Mouse (Mus musculus) spleen, embryonic (tissue): ENCODE measurements at regions not wholly inside any gene's neighbourhood (a gene's known extent, or its start where the extent isn't known, plus 50 kb on each side); places are given as distances from the start of the nearest gene placed in this dataset.

ENCODE experiments used
- CTCF ChIA-PET: fragments of 350-600 bp; sonication (Branson Sonifier 250); formaldehyde crosslinking; loops from one replicate; lab custom pipeline; 2022; lab: Charles Lee

GRCm38 (mm10) chr2:79174282-79174681, 80.9 kb upstream of the Itga4 start:
- CTCF ChIA-PET: no interaction called here

DNA sequence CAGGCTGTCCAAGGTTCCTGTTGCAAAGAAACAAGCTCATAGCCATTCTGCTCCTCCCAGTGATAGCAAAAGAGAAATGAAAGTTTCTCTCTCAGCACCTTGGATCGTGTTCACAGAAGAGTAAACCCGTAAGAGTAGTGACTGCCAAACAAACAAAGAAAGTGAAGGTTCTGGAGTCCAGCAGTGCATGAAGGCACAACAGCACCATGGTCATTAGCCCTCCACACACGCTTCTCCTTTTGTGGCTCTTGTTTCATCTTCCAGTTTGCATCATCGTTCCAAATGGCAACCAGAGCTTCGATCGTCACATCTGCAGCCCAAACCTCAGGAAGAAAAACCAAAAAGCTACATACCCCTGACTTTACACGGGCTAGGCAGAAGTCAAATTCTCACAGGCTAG, 74.4 kb upstream of the Itga4 start:
- CTCF ChIA-PET: no interaction called here

GRCm38 (mm10) chr2:79183034-79183630, 72.1 kb upstream of the Itga4 start:
- CTCF ChIA-PET: no interaction called here

GRCm38 (mm10) chr2:79185234-79186101, 69.8 kb upstream of the Itga4 start:
- CTCF ChIA-PET: no interaction called here

DNA sequence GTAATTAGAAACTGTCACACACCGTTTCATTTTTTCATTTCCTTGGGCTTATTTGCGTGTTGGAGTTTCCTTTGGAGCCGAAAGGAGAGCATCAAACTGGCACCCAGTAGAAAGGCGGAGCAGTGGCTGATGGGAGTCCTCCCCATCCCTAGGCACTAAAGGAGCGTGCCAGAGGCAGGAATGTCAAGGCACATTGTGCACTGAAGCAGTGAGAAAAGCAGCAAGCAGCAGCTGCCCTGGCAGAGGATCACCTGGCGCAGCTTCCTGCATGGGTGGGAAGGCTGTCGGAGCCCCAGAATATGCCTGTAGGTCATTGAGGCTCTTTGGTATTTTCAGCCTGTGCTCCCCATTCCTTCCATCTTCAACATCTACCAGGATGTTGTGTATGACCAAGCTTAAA, 68.3 kb upstream of the Itga4 start:
- CTCF ChIA-PET: no interaction called here

DNA sequence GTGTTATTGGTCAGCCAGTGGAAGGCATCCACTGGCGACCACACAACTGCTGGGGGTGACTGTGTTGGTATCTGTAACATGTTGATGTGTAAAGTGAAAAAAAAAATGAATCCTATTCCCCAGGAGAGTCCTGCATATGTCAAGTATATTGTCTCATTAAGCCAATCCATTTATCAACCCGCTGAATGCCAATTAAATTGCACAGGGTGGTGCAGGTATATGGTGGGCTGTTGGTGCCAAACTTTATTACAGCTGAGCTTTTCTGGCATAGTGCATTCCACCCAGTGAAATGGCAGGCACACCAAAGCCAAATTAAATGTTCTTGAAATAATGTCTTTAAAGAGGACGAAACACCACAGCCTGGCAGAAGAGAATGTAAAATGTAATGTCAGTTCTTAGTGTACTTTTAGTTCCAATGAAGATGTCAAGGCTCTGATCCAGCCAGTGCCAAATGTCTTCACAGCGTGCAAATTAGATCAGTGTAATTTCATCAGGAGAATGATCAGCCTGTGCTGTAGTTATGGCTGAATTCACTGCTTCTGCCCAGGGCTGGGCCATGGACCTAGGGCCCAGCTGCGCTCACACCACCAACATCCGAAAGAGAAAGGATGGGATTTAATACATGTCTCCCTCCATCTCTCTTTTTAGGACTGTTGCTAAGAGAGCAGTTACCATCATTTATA, 66.6 kb upstream of the Itga4 start:
- CTCF ChIA-PET: no interaction called here

DNA sequence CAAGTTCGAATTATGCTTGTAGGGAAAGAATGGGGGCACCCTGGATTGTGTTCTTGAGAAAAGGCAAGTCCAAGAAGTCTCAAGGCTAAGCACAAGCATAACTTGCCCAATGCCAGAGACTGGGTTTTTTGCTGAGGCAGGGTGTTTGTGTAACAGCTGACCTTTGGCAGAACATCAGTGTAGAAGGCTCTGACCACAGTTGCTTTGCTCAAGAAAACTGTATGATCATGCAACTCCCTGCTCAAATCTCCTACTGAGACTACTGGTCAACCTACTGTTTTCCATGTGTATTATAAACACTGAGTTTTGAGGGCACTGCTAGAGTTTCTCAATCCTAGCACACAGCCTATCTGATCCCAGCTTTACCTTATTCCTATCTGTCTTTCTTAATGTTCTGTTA, 61.4 kb upstream of the Itga4 start:
- CTCF ChIA-PET: no interaction called here

DNA sequence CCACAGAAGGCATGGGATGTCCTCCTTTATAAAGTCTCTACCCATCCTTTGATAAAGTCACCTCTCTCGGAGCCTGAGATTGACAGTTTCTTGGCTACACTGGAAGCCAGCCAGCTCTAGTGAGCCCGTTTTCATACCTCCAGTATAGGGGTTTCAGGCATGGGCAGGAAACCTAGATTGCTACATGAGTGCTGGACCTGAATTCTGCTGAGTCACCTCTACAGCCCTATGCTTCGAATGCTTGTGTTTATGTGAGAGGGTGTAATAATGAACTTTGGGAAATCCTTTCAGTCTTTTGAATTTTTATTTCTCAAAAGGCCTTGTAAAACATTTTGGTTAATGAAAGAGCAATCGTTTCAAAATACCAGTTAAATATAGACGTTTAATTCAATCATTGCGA, 53.5 kb upstream of the Itga4 start:
- CTCF ChIA-PET: no interaction called here
